Mouse (Mus musculus) lung, postnatal 0 days (tissue): Measurements from ENCODE around the gene Fggy.

Source experiments
- CTCF ChIP-seq: IDR thresholded peaks from 2 replicates; pipeline ENCODE4 v1.5.1; 2016; ENCODE audit warnings: antibody characterized with exemption, mild to moderate bottlenecking
- EP300 ChIP-seq: IDR thresholded peaks from 2 replicates; pipeline ENCODE4 v1.6.1; 2016; ENCODE audit warnings: antibody characterized with exemption, mild to moderate bottlenecking, control low read depth

DNA sequence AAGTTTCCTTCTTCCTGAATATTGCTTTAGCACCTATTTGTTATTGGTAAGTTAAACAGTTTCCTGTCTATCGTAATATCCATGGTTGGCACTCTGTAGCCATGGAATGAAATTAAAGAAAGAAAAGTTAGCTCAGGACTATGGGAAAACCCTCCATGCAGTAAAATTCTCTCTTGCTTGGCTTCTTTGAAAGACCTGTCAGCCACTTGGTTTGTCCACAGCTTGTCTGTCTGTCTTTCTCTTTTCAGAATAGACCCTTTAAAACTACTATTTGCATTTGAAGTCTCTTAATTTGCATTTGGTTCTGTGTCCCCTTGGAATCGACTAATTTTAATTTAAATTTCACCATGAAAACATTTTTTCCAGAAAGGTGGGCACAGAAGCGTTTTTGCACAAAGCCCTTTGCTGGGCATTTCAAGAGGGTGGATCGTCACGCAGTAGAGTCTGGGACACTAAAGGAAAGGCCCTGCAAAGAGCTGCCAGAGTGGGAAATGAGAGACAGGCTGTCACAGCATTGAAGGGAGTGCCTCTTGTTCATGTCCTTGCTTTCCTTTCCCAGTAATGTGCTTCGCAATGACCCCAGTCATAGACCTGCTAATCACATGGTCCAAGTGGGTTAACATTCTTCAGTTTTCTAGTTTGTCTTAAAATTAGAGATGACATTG, 283.2 kb downstream of the Fggy start:
- TF ChIP-seq CTCF (no peak), EP300 (no peak)
